8 mouse cellular contexts compared by ENCODE assay signal in genomic region chr10:76791475-76791874, GRCm38 (mm10).
DNase-seq lines count a peak whose midpoint lies in the region; ATAC-seq and TF ChIP-seq lines count a peak whose summit lies in the region.

No protein-coding gene starts in this region.

- no peak for ATAC-seq in liver, embryonic 11.5 days (replicated peaks; ENCODE audit: low FRiP score)

- no peaks in the 10 kb centered on the region for H3K36me3 ChIP-seq in liver, adult 2 months (ENCODE audit: control insufficient read depth, insufficient read depth, low read length)
- no peaks in the 10 kb centered on the region for H3K36me3 ChIP-seq in liver, embryonic 11.5 days (ENCODE audit: control insufficient read depth, insufficient read depth, low read length)
- H3K36me3 ChIP-seq in splenic B cell, adult 2 months (ENCODE audit: control insufficient read depth, insufficient read depth, low read length, poor library complexity, severe bottlenecking), result no peaks in the 10 kb centered on the region

- peak; percentile 21; the same call in 1 of the 2 replicates for TF ChIP-seq CTCF in liver, adult 2 months (IDR thresholded peaks at IDR 0.05; ENCODE audit: low read depth, low read length)

- H3K4me2 ChIP-seq in liver, embryonic 11.5 days, result no peak overlapping the region

- peak; percentile 45 for DNase-seq in adrenal gland, adult 2 months
- no peak for DNase-seq in adrenal gland, postnatal 25 days
- peak; percentile 3 for DNase-seq in liver, adult 2 months (ENCODE audit: extremely low read depth, low read depth, low spot score)
- DNase-seq in liver, embryonic 11.5 days (ENCODE audit: low spot score), result no peak
- DNase-seq in T-cell, adult 2 months (ENCODE audit: low spot score), result peak; percentile 30
- peak; percentile 77 for DNase-seq in embryo, embryonic 10.5 days (ENCODE audit: low spot score)
- DNase-seq in layer of hippocampus, postnatal 10 days (ENCODE audit: low spot score in 2 of 2), result peak; percentile 38 to 46
- peak; percentile 38 for DNase-seq in splenic B cell, adult 2 months (ENCODE audit: low read depth, low spot score)

- no peaks in the 10 kb centered on the region for H3K4me1 ChIP-seq in liver, adult 2 months (ENCODE audit: control insufficient read depth, insufficient read depth, low read length)
- H3K4me1 ChIP-seq in liver, embryonic 11.5 days (replicated peaks; ENCODE audit: control insufficient read depth, insufficient read depth, low read length), result no peaks in the 10 kb centered on the region

- no peak overlapping the region for H3K4me3 ChIP-seq in liver, adult 2 months (ENCODE audit: insufficient read depth, low read depth, low read length)
- H3K4me3 ChIP-seq in liver, embryonic 11.5 days (ENCODE audit: low read depth, low read length), result no peak overlapping the region

- no peaks in the 10 kb centered on the region for H3K9me3 ChIP-seq in liver, embryonic 11.5 days (ENCODE audit: control insufficient read depth, low read length)

- H3K9ac ChIP-seq in liver, adult 2 months (ENCODE audit: low read depth, low read length), result no peak overlapping the region
- H3K9ac ChIP-seq in liver, embryonic 11.5 days (ENCODE audit: low read depth, low read length), result no peak overlapping the region

- H3K79me2 ChIP-seq in liver, adult 2 months (ENCODE audit: control insufficient read depth, insufficient read depth, low read length), result no peaks in the 10 kb centered on the region

- H3K27ac ChIP-seq in liver, adult 2 months (replicated peaks; ENCODE audit: insufficient read depth, low read depth, low read length), result no peak overlapping the region
- H3K27ac ChIP-seq in liver, embryonic 11.5 days (ENCODE audit: low read depth, low read length), result no peak overlapping the region

- TF ChIP-seq POLR2A in liver, adult 2 months (IDR thresholded peaks at IDR 0.05; ENCODE audit: extremely low read depth, insufficient read depth, low read length), result no peak

- no peaks in the 10 kb centered on the region for H3K27me3 ChIP-seq in liver, adult 2 months (ENCODE audit: control insufficient read depth, insufficient read depth, low read length)
- H3K27me3 ChIP-seq in liver, embryonic 11.5 days (replicated peaks; ENCODE audit: control insufficient read depth, insufficient read depth, low read length), result no peaks in the 10 kb centered on the region
- H3K27me3 ChIP-seq in splenic B cell, adult 2 months (ENCODE audit: control insufficient read depth, insufficient read depth, low read length, poor library complexity, severe bottlenecking), result no peaks in the 10 kb centered on the region

- 81% methylated on average over 1 of the region's 1 CpGs for WGBS in liver, adult 2 months
- WGBS in liver, embryonic 11.5 days, result 45% methylated on average over 1 of the region's 1 CpGs

Comparison
In these comparisons a context has a peak if more than half of its experiments do, and no peak if none do; other contexts are left out.
1. DNase-seq: peak in adrenal gland, adult 2 months (single experiment), liver, adult 2 months (single experiment), T-cell, adult 2 months (single experiment), embryo, embryonic 10.5 days (single experiment), layer of hippocampus, postnatal 10 days (2 of 2) and splenic B cell, adult 2 months (single experiment); none in adrenal gland, postnatal 25 days (single experiment) and liver, embryonic 11.5 days (single experiment).